Mouse (Mus musculus): ENCODE data around the gene Nid2.

DNA sequence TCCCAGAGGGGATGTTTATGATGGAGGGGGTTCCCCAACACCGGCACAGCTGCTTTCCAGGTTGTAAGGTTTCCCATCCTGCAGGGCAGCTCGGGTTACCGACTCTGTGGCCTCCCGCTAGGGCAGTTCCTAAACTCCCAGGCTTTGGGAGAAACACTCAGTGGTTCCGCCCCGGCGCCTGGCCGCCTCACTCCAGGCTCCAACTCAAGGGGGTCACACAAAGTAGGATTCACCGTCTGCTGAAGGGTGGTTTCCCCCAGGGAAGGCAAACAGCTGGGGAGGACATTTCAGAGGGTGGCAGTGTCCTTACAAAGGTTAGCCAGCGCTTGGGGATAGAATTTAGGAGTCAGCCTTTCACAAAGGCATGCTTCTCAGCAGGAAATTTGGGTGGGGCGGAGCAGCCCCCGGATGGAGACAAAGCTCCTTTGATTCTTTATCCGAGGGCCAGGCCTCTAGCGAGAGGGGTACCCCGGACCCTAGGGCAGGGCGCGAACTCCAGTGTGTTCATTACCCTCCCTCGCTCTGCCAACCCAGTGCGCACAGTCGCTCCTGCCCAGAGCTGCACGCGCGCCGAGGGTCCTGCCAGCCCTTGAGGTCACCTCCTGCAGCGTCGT is 547 bp upstream of the Nid2 start:
- TF ChIP-seq CTCF (IDR thresholded peaks at IDR 0.05; ENCODE audit: control insufficient read depth, insufficient read depth, insufficient replicate concordance, low read depth, low read length) (no peak), POLR2A (IDR thresholded peaks at IDR 0.05; ENCODE audit: control insufficient read depth, low read depth, low read length) (no peak)
